Mouse (Mus musculus) hindbrain, embryonic 13.5 days (tissue): Measurements from ENCODE around the gene Bcas3. TPM values are rescaled to one million over a fixed set of nuclear protein-coding genes. Genes with fewer than 3 reads are reported as not detected.

Experiments used
- ATAC-seq: fragments of 200-750 bp; cut with Nextera tagmentation; 2 replicates; pipeline ENCODE4 v1.8.0; 2017; ENCODE audit warnings: moderate TSS enrichment; ENCODE audit not compliant: low FRiP score
- H3K27ac ChIP-seq: fragments of 300-500 bp; sonication (generic); 2 replicates; pipeline ENCODE4 v1.5.1; 2015; ENCODE audit warnings: inconsistent platforms, mild to moderate bottlenecking, moderate library complexity
- H3K27me3 ChIP-seq: fragments of 300-500 bp; sonication (generic); 2 replicates; pipeline ENCODE4 v1.6.1; 2015; ENCODE audit warnings: mild to moderate bottlenecking, inconsistent platforms
- H3K36me3 ChIP-seq: fragments of 300-500 bp; sonication (generic); 2 replicates; pipeline ENCODE4 v1.6.1; 2015; ENCODE audit warnings: mild to moderate bottlenecking, inconsistent platforms
- H3K4me1 ChIP-seq: fragments of 300-500 bp; sonication (generic); replicated peaks from 2 replicates; pipeline ENCODE4 v1.6.1; 2015; ENCODE audit warnings: inconsistent platforms
- H3K4me2 ChIP-seq: fragments of 300-500 bp; sonication (generic); 2 replicates; pipeline ENCODE4 v1.6.1; 2015; ENCODE audit warnings: inconsistent platforms, mild to moderate bottlenecking, moderate library complexity
- H3K4me3 ChIP-seq: fragments of 300-500 bp; sonication (generic); 2 replicates; pipeline ENCODE4 v1.5.1; 2015; ENCODE audit warnings: mild to moderate bottlenecking, inconsistent platforms
- H3K9ac ChIP-seq: fragments of 300-500 bp; sonication (generic); 2 replicates; pipeline ENCODE4 v1.6.1; 2015; ENCODE audit warnings: mild to moderate bottlenecking, inconsistent platforms
- H3K9me3 ChIP-seq: fragments of 300-500 bp; sonication (generic); 2 replicates; pipeline ENCODE4 v1.6.1; 2016; ENCODE audit warnings: inconsistent platforms
- WGBS: fragments of 180-500 bp; shearing (Covaris S2); methylation state at CpG from one replicate; pipeline ENCODE4 v1.1.7; 2015; 5-methylcytosine and 5-hydroxymethylcytosine counted together
- polyA plus RNA-seq: library from polyadenylated mRNA; unstranded; fragments of >200 nt; fragmentation: Nextera tagmentation; extraction: Ambion mirVana; gene quantifications from 2 replicates; pipeline ENCODE4 v1.2.1, GENCODE M21; 2015

The Bcas3 gene
- polyA plus RNA-seq, 1 experiment from 2014 or later, result 34.0 TPM

DNA sequence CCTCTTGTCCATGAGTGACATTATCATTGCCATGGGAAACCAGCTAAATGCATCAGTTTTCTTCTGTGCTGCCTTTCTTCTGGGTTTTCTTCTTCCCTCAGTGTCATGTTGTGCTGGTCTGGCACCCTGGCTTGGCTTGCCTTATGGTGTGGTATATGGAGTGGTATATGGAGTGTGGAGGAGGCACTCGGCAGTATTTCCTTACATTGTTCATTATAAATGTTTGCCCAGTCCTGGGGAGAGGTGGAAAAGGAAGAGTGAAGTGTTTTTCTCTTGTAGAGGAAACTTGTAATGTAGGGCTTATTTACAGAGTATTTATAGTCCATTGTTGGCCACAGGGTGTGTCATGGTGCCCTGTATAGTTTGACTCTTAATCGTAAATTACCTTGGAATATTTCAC, 212.1 kb downstream of the Bcas3 start:
- H3K4me1 ChIP-seq, result 0 out of 2 replicates have a peak, but pooled peaks cover 2% of the 10 kb centered on the region
- peaks cover 8% of the 10 kb centered on the region for H3K36me3 ChIP-seq
- H3K4me2 ChIP-seq, result no peak overlapping the region
- no peak overlapping the region for H3K9ac ChIP-seq
- H3K4me3 ChIP-seq, result no peak overlapping the region
- no peak overlapping the region for H3K27ac ChIP-seq
- 86% methylated on average over 2 of the region's 2 CpGs for WGBS
- no peaks in the 10 kb centered on the region for H3K27me3 ChIP-seq
- no peak for ATAC-seq
- no peaks in the 10 kb centered on the region for H3K9me3 ChIP-seq

DNA sequence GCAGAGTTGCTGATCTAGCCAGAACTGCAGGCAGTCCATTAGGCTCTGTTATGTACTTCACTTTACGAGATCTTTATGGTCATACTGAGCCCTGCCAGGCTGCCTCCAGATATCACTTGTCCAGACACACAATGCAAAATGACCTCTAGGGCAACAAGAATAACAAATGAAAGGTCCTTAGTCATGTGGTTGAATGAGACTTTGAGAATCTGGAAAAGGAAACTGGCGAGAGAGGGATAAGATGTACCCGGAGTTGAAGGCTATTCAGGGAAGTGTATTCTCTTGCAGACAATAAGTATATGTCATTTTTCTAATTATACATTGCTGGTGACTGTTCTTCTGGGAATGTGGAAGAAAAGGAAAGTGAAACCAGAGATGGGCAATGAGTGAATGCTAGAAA, 218.1 kb downstream of the Bcas3 start:
- no peak overlapping the region for H3K9ac ChIP-seq
- no peak overlapping the region for H3K4me2 ChIP-seq
- no peaks in the 10 kb centered on the region for H3K36me3 ChIP-seq
- no peak overlapping the region for H3K4me3 ChIP-seq
- no peaks in the 10 kb centered on the region for H3K27me3 ChIP-seq
- H3K4me1 ChIP-seq, result 0 out of 2 replicates have a peak, but pooled peaks cover 7% of the 10 kb centered on the region
- no peaks in the 10 kb centered on the region for H3K9me3 ChIP-seq
- H3K27ac ChIP-seq, result no peak overlapping the region
- 23% methylated on average over 3 of the region's 3 CpGs for WGBS
- no peak for ATAC-seq

DNA sequence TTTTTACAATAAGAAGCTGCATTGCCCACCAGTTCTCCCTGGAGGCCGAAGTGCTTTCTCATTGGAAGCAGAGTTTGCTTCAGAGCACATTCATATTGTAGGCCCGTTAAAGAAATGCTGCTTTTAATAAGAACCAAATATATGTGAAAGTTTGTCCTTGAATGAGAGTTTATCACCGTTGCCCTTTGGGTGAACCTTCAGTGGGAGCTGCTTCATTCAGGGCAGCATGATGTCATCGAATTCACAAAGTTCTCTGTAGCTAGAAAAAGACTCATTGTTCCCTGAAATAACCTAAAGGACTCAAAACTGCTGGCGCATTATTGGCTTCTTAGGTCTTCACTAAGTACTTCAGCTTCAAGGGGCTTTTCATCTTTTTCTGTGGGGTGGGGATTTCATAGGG, 219.0 kb downstream of the Bcas3 start:
- H3K27ac ChIP-seq, result no peak overlapping the region
- H3K9me3 ChIP-seq, result no peaks in the 10 kb centered on the region
- 38% methylated on average over 5 of the region's 5 CpGs for WGBS
- no peak for ATAC-seq
- H3K4me3 ChIP-seq, result no peak overlapping the region
- H3K9ac ChIP-seq, result no peak overlapping the region
- H3K4me1 ChIP-seq, result 0 out of 2 replicates have a peak, but pooled peaks cover 5% of the 10 kb centered on the region
- no peaks in the 10 kb centered on the region for H3K27me3 ChIP-seq
- H3K4me2 ChIP-seq, result no peak overlapping the region
- H3K36me3 ChIP-seq, result no peaks in the 10 kb centered on the region

DNA sequence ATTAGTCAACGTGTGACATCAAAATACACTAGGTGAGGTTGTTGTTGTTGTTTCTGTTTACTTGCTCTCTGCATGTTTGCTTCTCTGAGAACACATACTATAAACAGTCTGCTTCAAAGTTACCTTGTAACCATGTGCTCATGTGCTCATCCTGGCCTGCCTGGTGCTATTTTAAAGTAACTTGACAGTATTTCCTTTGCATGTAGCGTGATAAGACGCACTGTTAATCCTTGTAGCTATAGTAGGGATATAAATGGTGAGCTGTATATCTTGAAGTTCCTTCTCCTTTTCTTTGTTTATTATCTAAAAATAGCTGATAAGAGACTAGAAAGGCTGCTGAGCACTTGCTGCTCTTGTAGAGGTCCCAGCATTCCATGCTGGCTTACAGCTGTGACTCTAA, 219.6 kb downstream of the Bcas3 start:
- Histone ChIP-seq H3K4me1 (peaks cover 7% of the 10 kb centered on the region; the same call in 1 of the 2 replicates), H3K27me3 (no peaks in the 10 kb centered on the region), H3K36me3 (no peaks in the 10 kb centered on the region), H3K9ac (no peak overlapping the region), H3K4me2 (no peak overlapping the region), H3K27ac (no peak overlapping the region), H3K4me3 (no peak overlapping the region), H3K9me3 (no peaks in the 10 kb centered on the region)
- WGBS, result 88% methylated on average over 3 of the region's 3 CpGs
- ATAC-seq, result no peak

DNA sequence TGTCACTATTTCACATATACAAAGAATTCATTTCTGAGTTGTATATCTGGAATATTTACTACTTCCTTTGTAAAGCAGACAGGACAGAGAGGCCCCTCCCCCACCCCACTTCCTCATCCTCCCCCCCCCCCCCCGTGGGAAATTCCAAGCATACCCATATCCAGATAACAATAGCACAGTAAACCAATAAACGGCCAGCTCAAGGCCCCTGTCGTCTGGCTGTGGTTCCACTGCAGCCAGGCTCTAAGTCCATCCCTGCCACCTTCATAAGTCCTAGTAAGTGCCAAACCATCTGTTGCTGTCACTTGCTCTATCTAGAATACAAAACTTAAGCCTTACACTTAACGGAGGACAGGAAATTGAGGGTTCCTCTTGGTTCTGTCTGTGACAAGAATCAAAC, 221.5 kb downstream of the Bcas3 start:
- H3K27ac ChIP-seq, result no peak overlapping the region
- H3K27me3 ChIP-seq, result no peaks in the 10 kb centered on the region
- H3K4me2 ChIP-seq, result no peak overlapping the region
- H3K9me3 ChIP-seq, result no peaks in the 10 kb centered on the region
- H3K4me1 ChIP-seq, result peaks cover 14% of the 10 kb centered on the region; the same call in 1 of the 2 replicates
- 11% methylated on average over 4 of the region's 4 CpGs for WGBS
- H3K36me3 ChIP-seq, result no peaks in the 10 kb centered on the region
- H3K9ac ChIP-seq, result no peak overlapping the region
- no peak overlapping the region for H3K4me3 ChIP-seq
- no peak for ATAC-seq

DNA sequence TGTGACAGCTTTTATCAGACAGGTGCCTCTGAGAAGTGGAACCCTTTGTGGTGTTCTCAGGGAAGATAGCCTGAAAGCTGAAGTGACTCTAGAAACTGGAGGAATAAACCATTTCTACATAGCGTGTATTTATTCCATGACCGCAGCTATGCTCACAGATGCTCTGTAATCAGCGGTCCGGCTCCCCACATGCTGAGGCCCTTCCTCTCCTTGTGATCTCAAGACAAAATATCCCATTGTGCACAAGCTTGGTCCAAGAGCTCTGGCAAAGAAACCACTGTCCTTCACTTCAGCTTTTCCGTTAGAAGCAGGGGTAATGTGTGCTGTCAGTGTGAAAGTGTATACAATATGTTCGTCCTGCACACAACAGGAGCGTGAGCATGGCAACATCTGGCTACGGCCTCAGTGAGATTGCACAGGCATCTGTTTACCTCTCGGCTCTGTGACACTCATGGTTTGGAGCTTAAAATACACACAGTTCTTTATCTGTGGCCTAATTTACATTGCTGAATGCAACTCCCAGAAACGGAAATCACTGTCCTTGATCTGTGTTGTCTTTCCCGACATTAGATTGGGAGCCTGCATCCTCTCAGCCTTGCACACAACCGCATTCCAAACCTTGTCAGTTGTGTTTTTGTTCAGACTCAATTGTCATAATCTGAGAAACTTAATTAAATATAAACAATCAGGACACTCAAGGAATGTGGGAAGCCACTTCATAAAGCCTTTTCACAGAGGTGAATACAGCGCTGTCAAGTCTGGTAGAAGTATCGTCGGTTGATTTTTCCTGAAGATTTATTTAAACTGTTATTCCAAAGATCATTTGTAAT, 225.1 kb downstream of the Bcas3 start:
- Histone ChIP-seq H3K27ac (peak overlapping the region; percentile 4; the same call in 1 of the 2 replicates), H3K36me3 (no peaks in the 10 kb centered on the region), H3K9ac (no peak overlapping the region), H3K4me3 (no peak overlapping the region), H3K4me1 (peaks cover 9% of the 10 kb centered on the region; the same call in 1 of the 2 replicates), H3K9me3 (no peaks in the 10 kb centered on the region), H3K4me2 (no peak overlapping the region), H3K27me3 (no peaks in the 10 kb centered on the region)
- 59% methylated on average over 15 of the region's 15 CpGs for WGBS
- ATAC-seq, result no peak

DNA sequence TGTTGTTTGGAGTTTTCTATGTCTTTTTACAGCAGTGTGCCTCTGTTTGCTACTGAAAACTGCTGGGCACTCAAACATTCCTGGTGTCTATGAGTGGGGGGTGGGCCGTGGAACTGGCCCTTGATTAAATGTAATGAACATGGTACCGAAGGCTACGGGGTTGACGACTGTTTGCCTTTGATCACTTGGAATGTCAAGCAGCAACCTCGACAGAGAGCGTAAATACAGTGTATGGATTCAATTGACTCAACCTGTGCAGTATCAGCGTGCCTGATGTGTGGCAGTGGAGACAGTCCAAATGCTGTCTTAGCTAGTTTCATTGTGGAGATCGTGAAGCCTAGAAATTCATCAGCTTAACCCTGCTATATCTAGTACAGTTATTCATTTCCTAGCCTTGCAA, 231.1 kb downstream of the Bcas3 start:
- Histone ChIP-seq H3K27ac (no peak overlapping the region), H3K9ac (no peak overlapping the region), H3K4me1 (no peaks in the 10 kb centered on the region), H3K4me2 (no peak overlapping the region), H3K4me3 (no peak overlapping the region), H3K36me3 (no peaks in the 10 kb centered on the region), H3K9me3 (no peaks in the 10 kb centered on the region), H3K27me3 (no peaks in the 10 kb centered on the region)
- no peak for ATAC-seq
- WGBS, result 75% methylated on average over 8 of the region's 8 CpGs

DNA sequence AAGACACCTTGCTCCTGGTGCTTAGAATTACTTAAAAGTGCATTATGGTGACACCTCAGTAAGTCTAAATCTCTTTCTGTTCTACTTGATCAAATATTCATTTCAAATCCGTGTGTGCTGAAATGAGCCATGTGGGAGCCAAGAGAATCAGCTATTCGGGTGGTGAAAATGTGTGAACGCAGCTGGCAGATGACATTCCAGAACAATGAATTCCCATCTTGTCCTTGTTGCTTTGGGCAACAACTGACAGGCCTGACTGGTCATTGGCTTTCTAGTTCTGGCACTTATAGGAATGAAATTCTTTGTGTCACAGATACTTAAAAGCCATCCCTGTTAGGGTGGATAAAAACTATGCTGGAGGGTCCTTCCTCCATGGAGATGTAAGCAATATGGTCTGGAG, 240.7 kb downstream of the Bcas3 start:
- no peaks in the 10 kb centered on the region for H3K36me3 ChIP-seq
- WGBS, result 56% methylated on average over 3 of the region's 3 CpGs
- no peak for ATAC-seq
- no peak overlapping the region for H3K4me3 ChIP-seq
- no peak overlapping the region for H3K4me2 ChIP-seq
- H3K27ac ChIP-seq, result no peak overlapping the region
- H3K27me3 ChIP-seq, result no peaks in the 10 kb centered on the region
- no peak overlapping the region for H3K9ac ChIP-seq
- no peaks in the 10 kb centered on the region for H3K9me3 ChIP-seq
- no peaks in the 10 kb centered on the region for H3K4me1 ChIP-seq

DNA sequence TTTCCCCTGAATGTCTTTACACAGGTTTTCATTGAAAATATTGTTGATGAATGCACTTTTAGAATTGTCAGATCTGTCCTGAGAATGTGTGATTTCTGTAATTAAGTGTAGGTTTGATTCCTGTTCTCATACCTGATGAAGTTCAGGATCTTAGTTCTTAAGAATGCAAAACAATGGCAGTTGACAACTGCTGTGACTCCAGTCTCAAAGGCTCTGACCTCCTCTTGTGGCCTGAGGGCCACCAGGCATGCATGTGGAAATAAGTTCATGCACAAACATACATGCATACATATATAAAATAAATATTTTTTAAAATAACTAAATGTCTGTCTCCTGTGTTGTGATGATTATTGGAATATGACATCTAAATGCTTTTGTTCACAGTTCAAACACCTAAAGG, 246.3 kb downstream of the Bcas3 start:
- H3K9ac ChIP-seq, result no peak overlapping the region
- no peak overlapping the region for H3K27ac ChIP-seq
- H3K9me3 ChIP-seq, result no peaks in the 10 kb centered on the region
- ATAC-seq, result no peak
- no peak overlapping the region for H3K4me2 ChIP-seq
- H3K4me3 ChIP-seq, result no peak overlapping the region
- H3K27me3 ChIP-seq, result no peaks in the 10 kb centered on the region
- no peaks in the 10 kb centered on the region for H3K36me3 ChIP-seq
- no peaks in the 10 kb centered on the region for H3K4me1 ChIP-seq

DNA sequence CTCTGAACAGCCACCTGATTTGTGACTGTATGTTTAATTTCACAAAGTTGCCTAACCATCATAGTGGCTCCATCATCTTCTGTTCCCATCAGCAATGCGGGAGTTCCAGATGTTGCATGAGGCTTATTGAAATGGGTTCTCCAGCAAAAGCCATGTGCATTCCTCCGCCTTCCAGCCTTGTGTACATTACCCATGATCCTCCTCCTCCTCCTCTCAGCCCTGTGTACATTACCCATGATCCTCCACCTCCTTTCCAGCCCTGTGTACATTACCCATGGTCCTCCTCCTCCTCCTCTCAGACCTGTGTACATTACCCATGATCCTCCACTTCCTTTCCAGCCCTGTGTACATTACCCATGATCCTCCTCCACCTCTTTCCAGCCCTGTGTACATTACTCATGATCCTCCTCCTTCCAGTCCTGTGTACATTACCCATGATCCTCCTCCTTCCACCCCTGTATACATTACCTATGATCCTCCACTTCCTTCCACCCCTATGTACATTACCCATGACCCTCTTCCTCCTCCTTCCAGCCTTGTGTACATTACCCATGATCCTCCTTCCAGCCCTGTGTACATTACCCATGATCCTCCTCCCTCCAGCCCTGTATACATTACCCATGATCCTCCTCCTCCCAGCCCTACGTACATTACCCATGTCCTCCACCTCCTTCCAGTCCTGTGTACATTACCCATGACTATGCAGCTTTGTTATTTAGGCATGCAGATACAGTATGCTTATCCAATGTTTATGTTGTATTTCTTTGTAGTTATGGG, 250.8 kb downstream of the Bcas3 start:
- H3K9me3 ChIP-seq, result no peaks in the 10 kb centered on the region
- no peaks in the 10 kb centered on the region for H3K36me3 ChIP-seq
- WGBS, result 96% methylated on average over 3 of the region's 3 CpGs
- no peak for ATAC-seq
- no peaks in the 10 kb centered on the region for H3K27me3 ChIP-seq
- no peaks in the 10 kb centered on the region for H3K4me1 ChIP-seq
- no peak overlapping the region for H3K27ac ChIP-seq
- H3K4me2 ChIP-seq, result no peak overlapping the region
- no peak overlapping the region for H3K4me3 ChIP-seq
- H3K9ac ChIP-seq, result no peak overlapping the region

DNA sequence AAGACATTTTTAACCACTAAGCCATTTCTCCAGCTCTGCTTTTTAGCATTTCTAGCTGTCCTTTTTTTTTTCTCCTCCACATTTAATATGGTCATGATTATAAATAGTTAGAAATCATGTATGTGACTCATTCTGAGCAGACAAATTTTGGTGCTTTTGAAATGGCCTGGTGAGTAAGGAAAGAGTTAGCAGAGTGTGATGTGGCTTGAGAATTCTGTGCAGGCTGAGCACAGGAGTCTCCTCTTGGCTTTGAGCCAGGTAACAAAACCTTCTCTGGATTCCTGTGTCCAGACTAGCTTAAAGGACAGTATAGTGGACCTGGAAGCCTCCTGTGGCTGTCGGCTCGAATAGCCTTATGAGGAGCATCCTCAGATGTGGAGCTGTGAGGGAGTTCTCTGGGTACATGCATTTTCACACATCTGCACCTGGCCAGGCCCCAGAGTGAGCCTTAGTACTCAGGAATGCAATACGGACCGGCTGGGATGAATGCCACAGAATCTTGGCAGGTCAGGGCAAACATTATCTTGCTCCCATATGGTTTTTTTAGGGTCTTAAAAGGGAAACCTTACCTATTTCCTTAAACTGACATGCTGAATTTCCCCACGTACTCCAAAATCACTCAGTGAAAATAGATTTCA, 256.5 kb downstream of the Bcas3 start:
- Histone ChIP-seq H3K4me3 (no peak overlapping the region), H3K27me3 (no peaks in the 10 kb centered on the region), H3K27ac (no peak overlapping the region), H3K9me3 (no peaks in the 10 kb centered on the region), H3K4me2 (no peak overlapping the region), H3K9ac (no peak overlapping the region), H3K4me1 (no peaks in the 10 kb centered on the region), H3K36me3 (no peaks in the 10 kb centered on the region)
- 84% methylated on average over 5 of the region's 5 CpGs for WGBS
- no peak for ATAC-seq

DNA sequence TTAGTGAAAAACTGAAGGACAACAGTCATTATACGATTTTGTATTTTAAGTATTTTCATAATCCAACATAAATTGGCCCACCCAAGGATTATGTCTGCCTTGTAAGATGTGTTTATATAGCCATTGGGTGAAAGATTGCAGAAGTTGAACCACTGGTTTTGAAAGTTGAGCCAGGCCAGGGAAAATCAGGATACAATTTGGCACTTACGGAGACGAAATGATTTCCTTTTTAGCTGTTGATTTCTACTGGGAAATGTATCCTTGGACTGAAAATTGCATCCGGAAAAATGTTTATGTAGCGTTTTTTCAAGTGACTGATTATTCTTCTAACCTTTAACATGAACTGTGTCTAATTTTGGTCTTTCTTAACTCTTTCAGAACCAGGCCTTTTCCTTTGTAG, 260.1 kb downstream of the Bcas3 start:
- H3K36me3 ChIP-seq, result no peaks in the 10 kb centered on the region
- no peak overlapping the region for H3K9ac ChIP-seq
- H3K27me3 ChIP-seq, result no peaks in the 10 kb centered on the region
- H3K4me3 ChIP-seq, result no peak overlapping the region
- no peak overlapping the region for H3K27ac ChIP-seq
- 0 out of 2 replicates have a peak, but pooled peaks cover 8% of the 10 kb centered on the region for H3K4me1 ChIP-seq
- no peak overlapping the region for H3K4me2 ChIP-seq
- ATAC-seq, result no peak
- H3K9me3 ChIP-seq, result no peaks in the 10 kb centered on the region
- 72% methylated on average over 5 of the region's 5 CpGs for WGBS
